Mouse (Mus musculus): Measurements from ENCODE around the gene Zfp335. TPM values are rescaled to one million over a fixed set of nuclear protein-coding genes. Genes with fewer than 3 reads are reported as not detected.

The Zfp335 gene
- total and polyA plus RNA-seq, 3 experiments = 5.2 to 16.5 (median 12.0) TPM

Other genes with a start within 250 kb of the Zfp335 start
Only the 20 nearest of the 22 such genes appear.
- gene Spint4, start 213.3 kb downstream of the Zfp335 start, total RNA-seq (2012; rRNA removed) = not detected in 2 replicates
- not detected in 2 replicates for gene Spint4, start 213.3 kb downstream of the Zfp335 start, total RNA-seq (2014; rRNA removed)
- gene Spint4, start 213.3 kb downstream of the Zfp335 start, polyA plus RNA-seq (2012; ENCODE audit: insufficient read length, low read depth) = not detected in 2 replicates
- 1.4 and 2.4 TPM in 2 replicates for gene Spint5, start 196.5 kb downstream of the Zfp335 start, total RNA-seq (2012; rRNA removed)
- not detected in 2 replicates for gene Spint5, start 196.5 kb downstream of the Zfp335 start, total RNA-seq (2014; rRNA removed)
- not detected in 2 replicates for gene Spint5, start 196.5 kb downstream of the Zfp335 start, polyA plus RNA-seq (2012; ENCODE audit: insufficient read length, low read depth)
- 0.08 and 0.21 TPM in 2 replicates for gene Wfdc3, start 165.8 kb downstream of the Zfp335 start, total RNA-seq (2012; rRNA removed)
- 0.14 TPM in 1 of 2 replicates, not detected in the other for gene Wfdc3, start 165.8 kb downstream of the Zfp335 start, total RNA-seq (2014; rRNA removed)
- not detected in 2 replicates for gene Wfdc3, start 165.8 kb downstream of the Zfp335 start, polyA plus RNA-seq (2012; ENCODE audit: insufficient read length, low read depth)
- 14.0 and 15.2 TPM in 2 replicates for gene Dnttip1, start 165.8 kb downstream of the Zfp335 start, total RNA-seq (2012; rRNA removed)
- gene Dnttip1, start 165.8 kb downstream of the Zfp335 start, total RNA-seq (2014; rRNA removed) = 17.1 and 17.6 TPM in 2 replicates
- gene Dnttip1, start 165.8 kb downstream of the Zfp335 start, polyA plus RNA-seq (2012; ENCODE audit: insufficient read length, low read depth) = 29.7 and 35.0 TPM in 2 replicates
- gene Ube2c, start 141.9 kb downstream of the Zfp335 start, total RNA-seq (2012; rRNA removed) = 103 and 121 TPM in 2 replicates
- 104 and 126 TPM in 2 replicates for gene Ube2c, start 141.9 kb downstream of the Zfp335 start, total RNA-seq (2014; rRNA removed)
- gene Ube2c, start 141.9 kb downstream of the Zfp335 start, polyA plus RNA-seq (2012; ENCODE audit: insufficient read length, low read depth) = 156 and 226 TPM in 2 replicates
- not detected in 2 replicates for gene Tnnc2, start 131.8 kb downstream of the Zfp335 start, total RNA-seq (2012; rRNA removed)
- not detected in 2 replicates for gene Tnnc2, start 131.8 kb downstream of the Zfp335 start, total RNA-seq (2014; rRNA removed)
- not detected in 2 replicates for gene Tnnc2, start 131.8 kb downstream of the Zfp335 start, polyA plus RNA-seq (2012; ENCODE audit: insufficient read length, low read depth)
- 2.3 and 3.3 TPM in 2 replicates for gene Snx21, start 125.9 kb downstream of the Zfp335 start, total RNA-seq (2012; rRNA removed)
- 0.71 and 1.1 TPM in 2 replicates for gene Snx21, start 125.9 kb downstream of the Zfp335 start, total RNA-seq (2014; rRNA removed)
- 1.1 and 1.5 TPM in 2 replicates for gene Snx21, start 125.9 kb downstream of the Zfp335 start, polyA plus RNA-seq (2012; ENCODE audit: insufficient read length, low read depth)
- 22.0 and 26.8 TPM in 2 replicates for gene Acot8, start 106.9 kb downstream of the Zfp335 start, total RNA-seq (2012; rRNA removed)
- 15.8 and 16.8 TPM in 2 replicates for gene Acot8, start 106.9 kb downstream of the Zfp335 start, total RNA-seq (2014; rRNA removed)
- 10.5 and 11.9 TPM in 2 replicates for gene Acot8, start 106.9 kb downstream of the Zfp335 start, polyA plus RNA-seq (2012; ENCODE audit: insufficient read length, low read depth)
- 3.5 and 3.7 TPM in 2 replicates for gene Zswim3, start 106.7 kb downstream of the Zfp335 start, total RNA-seq (2012; rRNA removed)
- gene Zswim3, start 106.7 kb downstream of the Zfp335 start, total RNA-seq (2014; rRNA removed) = 1.6 and 2.3 TPM in 2 replicates
- 2.1 and 2.5 TPM in 2 replicates for gene Zswim3, start 106.7 kb downstream of the Zfp335 start, polyA plus RNA-seq (2012; ENCODE audit: insufficient read length, low read depth)
- 9.5 and 9.6 TPM in 2 replicates for gene Zswim1, start 89.1 kb downstream of the Zfp335 start, total RNA-seq (2012; rRNA removed)
- gene Zswim1, start 89.1 kb downstream of the Zfp335 start, total RNA-seq (2014; rRNA removed) = 5.3 and 5.8 TPM in 2 replicates
- gene Zswim1, start 89.1 kb downstream of the Zfp335 start, polyA plus RNA-seq (2012; ENCODE audit: insufficient read length, low read depth) = 10.4 and 13.8 TPM in 2 replicates
- gene Spata25, start 83.2 kb downstream of the Zfp335 start, total RNA-seq (2012; rRNA removed) = 0.34 TPM in 1 of 2 replicates, not detected in the other
- gene Spata25, start 83.2 kb downstream of the Zfp335 start, total RNA-seq (2014; rRNA removed) = not detected in 2 replicates
- not detected in 2 replicates for gene Spata25, start 83.2 kb downstream of the Zfp335 start, polyA plus RNA-seq (2012; ENCODE audit: insufficient read length, low read depth)
- 45.5 and 46.1 TPM in 2 replicates for gene Ctsa, start 78.9 kb downstream of the Zfp335 start, total RNA-seq (2012; rRNA removed)
- gene Ctsa, start 78.9 kb downstream of the Zfp335 start, total RNA-seq (2014; rRNA removed) = 17.5 and 19.9 TPM in 2 replicates
- gene Ctsa, start 78.9 kb downstream of the Zfp335 start, polyA plus RNA-seq (2012; ENCODE audit: insufficient read length, low read depth) = 22.7 and 27.0 TPM in 2 replicates
- gene Neurl2, start 78.3 kb downstream of the Zfp335 start, total RNA-seq (2012; rRNA removed) = 2.9 and 4.1 TPM in 2 replicates
- gene Neurl2, start 78.3 kb downstream of the Zfp335 start, total RNA-seq (2014; rRNA removed) = 1.6 and 2.1 TPM in 2 replicates
- gene Neurl2, start 78.3 kb downstream of the Zfp335 start, polyA plus RNA-seq (2012; ENCODE audit: insufficient read length, low read depth) = 1.7 and 1.8 TPM in 2 replicates
- gene Pltp, start 54.0 kb downstream of the Zfp335 start, total RNA-seq (2012; rRNA removed) = 4.4 and 5.5 TPM in 2 replicates
- 0.85 and 1.1 TPM in 2 replicates for gene Pltp, start 54.0 kb downstream of the Zfp335 start, total RNA-seq (2014; rRNA removed)
- 0.94 and 0.98 TPM in 2 replicates for gene Pltp, start 54.0 kb downstream of the Zfp335 start, polyA plus RNA-seq (2012; ENCODE audit: insufficient read length, low read depth)
- gene Pcif1, start 32.5 kb downstream of the Zfp335 start, total RNA-seq (2012; rRNA removed) = 30.0 and 33.6 TPM in 2 replicates
- gene Pcif1, start 32.5 kb downstream of the Zfp335 start, total RNA-seq (2014; rRNA removed) = 18.2 and 20.0 TPM in 2 replicates
- 49.1 and 59.1 TPM in 2 replicates for gene Pcif1, start 32.5 kb downstream of the Zfp335 start, polyA plus RNA-seq (2012; ENCODE audit: insufficient read length, low read depth)
- gene Mmp9, start 29.0 kb upstream of the Zfp335 start, total RNA-seq (2012; rRNA removed) = not detected in 2 replicates
- not detected in 2 replicates for gene Mmp9, start 29.0 kb upstream of the Zfp335 start, total RNA-seq (2014; rRNA removed)
- gene Mmp9, start 29.0 kb upstream of the Zfp335 start, polyA plus RNA-seq (2012; ENCODE audit: insufficient read length, low read depth) = not detected in 2 replicates
- 0.30 and 0.34 TPM in 2 replicates for gene Slc12a5, start 49.0 kb upstream of the Zfp335 start, total RNA-seq (2012; rRNA removed)
- 0.05 and 0.18 TPM in 2 replicates for gene Slc12a5, start 49.0 kb upstream of the Zfp335 start, total RNA-seq (2014; rRNA removed)
- 0.71 and 0.83 TPM in 2 replicates for gene Slc12a5, start 49.0 kb upstream of the Zfp335 start, polyA plus RNA-seq (2012; ENCODE audit: insufficient read length, low read depth)
- 20.1 and 26.5 TPM in 2 replicates for gene Ncoa5, start 123.1 kb upstream of the Zfp335 start, total RNA-seq (2012; rRNA removed)
- gene Ncoa5, start 123.1 kb upstream of the Zfp335 start, total RNA-seq (2014; rRNA removed) = 18.6 and 18.9 TPM in 2 replicates
- gene Ncoa5, start 123.1 kb upstream of the Zfp335 start, polyA plus RNA-seq (2012; ENCODE audit: insufficient read length, low read depth) = 45.1 and 46.4 TPM in 2 replicates
- gene Cd40, start 143.9 kb upstream of the Zfp335 start, total RNA-seq (2012; rRNA removed) = 146 and 149 TPM in 2 replicates
- gene Cd40, start 143.9 kb upstream of the Zfp335 start, total RNA-seq (2014; rRNA removed) = 191 and 223 TPM in 2 replicates
- 147 and 149 TPM in 2 replicates for gene Cd40, start 143.9 kb upstream of the Zfp335 start, polyA plus RNA-seq (2012; ENCODE audit: insufficient read length, low read depth)
- not detected in 2 replicates for gene 1700025C18Rik, start 179.0 kb upstream of the Zfp335 start, total RNA-seq (2012; rRNA removed)
- gene 1700025C18Rik, start 179.0 kb upstream of the Zfp335 start, total RNA-seq (2014; rRNA removed) = not detected in 2 replicates
- gene 1700025C18Rik, start 179.0 kb upstream of the Zfp335 start, polyA plus RNA-seq (2012; ENCODE audit: insufficient read length, low read depth) = not detected in 2 replicates